Mouse (Mus musculus) cerebellum, adult 2 months (tissue): ENCODE data around the gene Ankrd13b.

Source experiments
- CTCF ChIP-seq: fragments of 200-500 bp; IDR thresholded peaks from 2 replicates; pipeline ENCODE4 v1.5.1; 2011; ENCODE audit warnings: low read depth, mild to moderate bottlenecking, control low read depth, low read length, moderate library complexity, borderline replicate concordance; ENCODE audit not compliant: insufficient read depth
- POLR2A ChIP-seq: fragments of 200-500 bp; IDR thresholded peaks from 2 replicates; pipeline ENCODE4 v1.6.1; 2011; ENCODE audit warnings: low read length, control low read depth, borderline replicate concordance; ENCODE audit not compliant: insufficient read depth

GRCm38 (mm10) chr11:77476895-77477294 lies 12.6 kb downstream of the Ankrd13b start:
- TF ChIP-seq CTCF (no peak), POLR2A (no peak)
